Mouse (Mus musculus) cerebellum, adult 2 months (tissue): ENCODE measurements at regions not wholly inside any gene's neighbourhood (a gene's known extent, or its start where the extent isn't known, plus 50 kb on each side); places are given as distances from the start of the nearest gene placed in this dataset.

Source experiments
- DNase-seq, 2 experiments: peaks; one replicate each; pipeline ENCODE4 v3.0.0; 2021
- H3K27ac ChIP-seq: fragments of 200-500 bp; 2 replicates; pipeline ENCODE4 v1.5.1; 2012; ENCODE audit warnings: low read length, control low read depth, inconsistent platforms; ENCODE audit not compliant: insufficient read depth
- H3K27me3 ChIP-seq: fragments of 200-500 bp; 2 replicates; pipeline ENCODE4 v1.6.1; 2012; ENCODE audit warnings: inconsistent platforms, mild to moderate bottlenecking, low read length, moderate library complexity; ENCODE audit not compliant: control insufficient read depth, insufficient read depth
- H3K4me1 ChIP-seq: fragments of 200-500 bp; 2 replicates; pipeline ENCODE4 v1.6.1; 2011; ENCODE audit warnings: low read length; ENCODE audit not compliant: control insufficient read depth, insufficient read depth
- H3K4me3 ChIP-seq: fragments of 200-500 bp; replicated peaks from 2 replicates; pipeline ENCODE3; 2011; ENCODE audit warnings: mild to moderate bottlenecking, low read depth, low read length, control low read depth; ENCODE audit not compliant: insufficient read depth
- CTCF ChIP-seq: fragments of 200-500 bp; IDR thresholded peaks from 2 replicates; pipeline ENCODE4 v1.5.1; 2011; ENCODE audit warnings: low read depth, mild to moderate bottlenecking, control low read depth, low read length, moderate library complexity, borderline replicate concordance; ENCODE audit not compliant: insufficient read depth
- POLR2A ChIP-seq: fragments of 200-500 bp; IDR thresholded peaks from 2 replicates; pipeline ENCODE4 v1.6.1; 2011; ENCODE audit warnings: low read length, control low read depth, borderline replicate concordance; ENCODE audit not compliant: insufficient read depth
- WGBS: fragments of 180-500 bp; shearing (Covaris S2); methylation state at CpG from one replicate; pipeline ENCODE4 v1.1.7; 2018; 5-methylcytosine and 5-hydroxymethylcytosine counted together

- H3K4me3 ChIP-seq: no peak overlapping the region
- no peaks in the 10 kb centered on the region for H3K27me3 ChIP-seq
- no peaks in the 10 kb centered on the region for H3K4me1 ChIP-seq
- WGBS: 11% methylated on average over 13 of the region's 13 CpGs
- TF ChIP-seq CTCF (no peak), POLR2A (no peak)
- no peak for DNase-seq
- H3K27ac ChIP-seq: no peak overlapping the region
These were observed 54.5 kb upstream of the Mafb start for GRCm38 (mm10) chr2:160421216-160421911.

GRCm38 (mm10) chr2:160424491-160424890, 57.6 kb upstream of the Mafb start:
- H3K27me3 ChIP-seq: no peaks in the 10 kb centered on the region; the same call in 1 of the 2 replicates
- TF ChIP-seq POLR2A (no peak), CTCF (no peak)
- 96% methylated on average over 7 of the region's 7 CpGs for WGBS
- DNase-seq: no peak
- H3K4me1 ChIP-seq: no peaks in the 10 kb centered on the region
- no peak overlapping the region for H3K4me3 ChIP-seq
- H3K27ac ChIP-seq: no peak overlapping the region

- Histone ChIP-seq H3K4me3 (no peak overlapping the region), H3K4me1 (no peaks in the 10 kb centered on the region), H3K27ac (no peak overlapping the region), H3K27me3 (no peaks in the 10 kb centered on the region; the same call in 1 of the 2 replicates)
- WGBS: 56% methylated on average over 10 of the region's 10 CpGs
- DNase-seq: no peak
- no peak for TF ChIP-seq POLR2A
- TF ChIP-seq CTCF: no peak
These were observed 60.6 kb upstream of the Mafb start for GRCm38 (mm10) chr2:160427431-160427830.

- no peak overlapping the region for H3K27ac ChIP-seq
- peaks cover 6% of the 10 kb centered on the region for H3K4me1 ChIP-seq
- no peak for TF ChIP-seq CTCF
- no peak for TF ChIP-seq POLR2A
- peak; percentile 61 to 73 for DNase-seq
- H3K4me3 ChIP-seq: no peak overlapping the region
- H3K27me3 ChIP-seq: no peaks in the 10 kb centered on the region
- WGBS: 13% methylated on average over 10 of the region's 10 CpGs
These were observed 66.4 kb upstream of the Mafb start for GRCm38 (mm10) chr2:160433252-160433651.

GRCm38 (mm10) chr2:160434701-160435100, 67.8 kb upstream of the Mafb start:
- TF ChIP-seq CTCF (no peak), POLR2A (no peak)
- Histone ChIP-seq H3K4me1 (peaks cover 6% of the 10 kb centered on the region), H3K4me3 (no peak overlapping the region), H3K27me3 (no peaks in the 10 kb centered on the region), H3K27ac (no peak overlapping the region)
- no peak for DNase-seq
- WGBS: 97% methylated on average over 5 of the region's 5 CpGs

- H3K27me3 ChIP-seq: no peaks in the 10 kb centered on the region
- TF ChIP-seq CTCF: no peak
- TF ChIP-seq POLR2A: no peak
- DNase-seq: no peak
These were observed 68.8 kb upstream of the Mafb start for GRCm38 (mm10) chr2:160435622-160436021.

GRCm38 (mm10) chr2:160439028-160439427, 72.2 kb upstream of the Mafb start:
- TF ChIP-seq POLR2A: no peak
- no peak for TF ChIP-seq CTCF
- DNase-seq: no peak
- WGBS: 85% methylated on average over 2 of the region's 2 CpGs
- no peaks in the 10 kb centered on the region for H3K4me1 ChIP-seq
- no peaks in the 10 kb centered on the region for H3K27me3 ChIP-seq
- no peak overlapping the region for H3K27ac ChIP-seq
- no peak overlapping the region for H3K4me3 ChIP-seq

More at GRCm38 (mm10) chr2:160435622-160436021, 68.8 kb upstream of the Mafb start:
- H3K4me3 ChIP-seq: no peak overlapping the region
- WGBS: 88% methylated on average over 3 of the region's 3 CpGs
- H3K4me1 ChIP-seq: peaks cover 6% of the 10 kb centered on the region
- H3K27ac ChIP-seq: no peak overlapping the region

GRCm38 (mm10) chr2:160440236-160440635, 73.4 kb upstream of the Mafb start:
- DNase-seq: no peak
- Histone ChIP-seq H3K27ac (no peak overlapping the region), H3K27me3 (no peaks in the 10 kb centered on the region), H3K4me3 (no peak overlapping the region), H3K4me1 (no peaks in the 10 kb centered on the region)
- TF ChIP-seq POLR2A (no peak), CTCF (no peak)
- 73% methylated on average over 9 of the region's 9 CpGs for WGBS

- H3K27ac ChIP-seq: no peak overlapping the region
- H3K4me3 ChIP-seq: no peak overlapping the region
- DNase-seq: no peak
- TF ChIP-seq CTCF (no peak), POLR2A (no peak)
- H3K4me1 ChIP-seq: peaks cover 13% of the 10 kb centered on the region
- WGBS: 36% methylated on average over 8 of the region's 8 CpGs
- no peaks in the 10 kb centered on the region for H3K27me3 ChIP-seq
These were observed 84.2 kb upstream of the Mafb start for GRCm38 (mm10) chr2:160451057-160451456.
